Mouse (Mus musculus) liver, adult 2 months (tissue): ENCODE data around the gene Exoc7.

Experiments used
- CTCF ChIP-seq: fragments of 200-500 bp; IDR thresholded peaks from 2 replicates; pipeline ENCODE4 v1.5.1; 2011; ENCODE audit warnings: low read depth, low read length, control low read depth
- POLR2A ChIP-seq: fragments of 200-500 bp; IDR thresholded peaks from 2 replicates; pipeline ENCODE4 v1.6.1; 2011; ENCODE audit warnings: low read length, control low read depth; ENCODE audit not compliant: insufficient read depth; ENCODE audit errors: extremely low read depth

- TF ChIP-seq CTCF = no peak
- TF ChIP-seq POLR2A = no peak
These were observed 65.2 kb downstream of the Exoc7 start for GRCm38 (mm10) chr11:116241744-116242235.
